Mouse (Mus musculus) frontal cortex, postnatal 14 days (tissue): Measurements from ENCODE around the gene Cant1.
"Not testable (repeated sequence)": the region's sequence is repeated elsewhere in the genome, so short reads cannot be mapped to it uniquely, and the experiment has no call there.

ENCODE experiments used
- DNase-seq, 2 experiments: peaks; one replicate each; pipeline ENCODE4 v3.0.0; 2022; ENCODE audit warnings: low spot score in 2 of 2

Cant1 gene

DNA sequence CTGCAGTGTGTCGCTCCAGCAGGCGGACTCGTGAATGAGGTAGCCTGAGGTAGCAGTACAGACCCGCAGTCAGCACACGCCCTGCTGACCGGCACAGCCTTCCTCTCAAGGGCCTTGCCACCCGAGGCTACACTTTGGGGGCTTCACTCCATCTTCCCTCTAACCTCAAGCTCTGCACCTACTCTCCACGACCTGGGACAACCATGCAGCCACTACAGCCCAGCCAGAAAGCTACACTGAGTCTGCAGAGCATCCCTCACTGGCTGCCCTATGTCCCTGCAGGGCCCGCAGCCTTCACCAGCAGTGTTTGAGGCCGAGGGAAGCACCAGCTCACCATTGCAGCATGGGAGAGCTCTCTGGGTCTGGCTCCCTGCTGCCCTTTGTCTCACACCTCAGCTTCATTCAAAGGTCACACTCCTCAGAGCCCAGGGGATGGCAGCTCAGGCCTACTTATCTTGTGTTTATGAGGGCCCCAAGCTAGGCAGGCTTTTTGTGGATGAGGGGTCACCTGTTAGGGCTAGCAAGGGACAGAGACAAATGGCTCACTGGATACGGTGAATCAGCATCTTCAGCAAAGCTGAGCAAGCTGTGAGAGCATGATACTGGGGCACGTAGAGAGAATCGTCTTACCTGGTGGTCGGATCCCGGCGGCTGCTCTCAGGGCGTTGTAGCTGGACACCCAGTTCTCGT lies 10.7 kb downstream of the Cant1 start:
- no peak for DNase-seq

DNA sequence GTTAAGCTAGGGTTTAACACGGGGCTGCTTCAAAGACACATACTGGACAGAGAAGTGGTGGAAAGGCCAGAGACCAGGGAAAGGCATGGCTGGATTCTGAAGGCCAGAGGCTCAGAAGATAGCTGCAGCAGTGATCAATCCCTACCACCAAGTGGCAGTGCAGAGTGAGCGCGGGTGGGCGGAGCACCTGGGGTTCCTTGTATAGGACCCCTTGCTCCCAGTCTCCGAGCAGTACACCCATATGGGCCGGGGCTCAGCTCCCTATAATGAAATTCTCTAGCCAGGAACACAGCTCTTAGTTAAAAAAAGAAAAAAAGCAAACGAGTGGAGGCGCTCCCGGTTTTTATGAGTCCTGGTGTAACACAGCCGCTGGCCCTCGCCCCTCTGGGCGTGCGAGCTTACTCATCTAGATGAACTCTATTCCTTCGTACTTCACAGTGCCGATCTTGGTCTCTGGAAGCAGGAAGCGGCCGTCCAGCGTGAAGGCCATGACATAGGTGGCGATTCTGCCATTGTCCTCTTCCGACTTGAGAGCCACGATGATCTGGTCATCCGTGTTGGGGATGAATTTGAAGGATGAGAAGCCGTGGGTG lies 11.5 kb downstream of the Cant1 start:
- no peak for DNase-seq

DNA sequence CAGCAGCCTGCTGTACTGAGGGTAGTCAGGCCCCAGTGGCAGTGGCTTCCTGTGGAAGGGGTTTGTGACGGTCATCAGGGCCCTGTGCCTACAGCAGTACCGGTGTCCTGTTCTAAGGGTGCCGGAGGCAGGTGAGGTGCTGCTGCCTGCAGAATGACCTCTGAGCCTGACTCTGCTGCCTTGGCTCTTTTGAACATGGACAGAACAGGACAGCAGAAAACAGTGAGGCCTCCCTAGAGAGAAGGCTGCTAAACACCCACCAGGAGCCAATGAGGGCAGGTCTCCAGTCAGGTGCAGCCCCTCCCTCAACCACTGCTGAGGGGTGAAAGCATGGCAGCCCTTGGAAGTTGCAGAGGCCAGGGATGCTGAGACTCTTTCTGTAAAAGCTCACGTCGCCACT lies 12.4 kb downstream of the Cant1 start:
- DNase-seq = no peak

DNA sequence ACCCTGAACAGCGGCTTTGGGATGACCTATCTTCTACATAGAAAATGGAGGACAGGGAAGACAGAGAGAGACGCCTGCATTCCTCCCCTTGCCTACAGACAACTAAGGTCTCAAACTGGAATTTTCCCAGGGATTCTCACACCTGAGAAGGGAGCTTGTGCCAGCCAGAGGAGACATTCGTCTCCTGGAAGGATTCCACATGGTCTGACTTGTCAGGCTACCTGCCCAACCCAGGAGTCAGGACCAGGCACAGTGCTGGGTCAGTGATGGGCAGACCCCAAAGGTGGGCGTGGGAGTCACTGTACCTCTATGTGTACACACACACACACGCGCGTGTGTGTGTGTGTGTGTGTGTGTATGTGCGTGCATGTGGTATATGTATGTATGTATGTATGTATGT lies 13.6 kb downstream of the Cant1 start:
- no peak for DNase-seq

DNA sequence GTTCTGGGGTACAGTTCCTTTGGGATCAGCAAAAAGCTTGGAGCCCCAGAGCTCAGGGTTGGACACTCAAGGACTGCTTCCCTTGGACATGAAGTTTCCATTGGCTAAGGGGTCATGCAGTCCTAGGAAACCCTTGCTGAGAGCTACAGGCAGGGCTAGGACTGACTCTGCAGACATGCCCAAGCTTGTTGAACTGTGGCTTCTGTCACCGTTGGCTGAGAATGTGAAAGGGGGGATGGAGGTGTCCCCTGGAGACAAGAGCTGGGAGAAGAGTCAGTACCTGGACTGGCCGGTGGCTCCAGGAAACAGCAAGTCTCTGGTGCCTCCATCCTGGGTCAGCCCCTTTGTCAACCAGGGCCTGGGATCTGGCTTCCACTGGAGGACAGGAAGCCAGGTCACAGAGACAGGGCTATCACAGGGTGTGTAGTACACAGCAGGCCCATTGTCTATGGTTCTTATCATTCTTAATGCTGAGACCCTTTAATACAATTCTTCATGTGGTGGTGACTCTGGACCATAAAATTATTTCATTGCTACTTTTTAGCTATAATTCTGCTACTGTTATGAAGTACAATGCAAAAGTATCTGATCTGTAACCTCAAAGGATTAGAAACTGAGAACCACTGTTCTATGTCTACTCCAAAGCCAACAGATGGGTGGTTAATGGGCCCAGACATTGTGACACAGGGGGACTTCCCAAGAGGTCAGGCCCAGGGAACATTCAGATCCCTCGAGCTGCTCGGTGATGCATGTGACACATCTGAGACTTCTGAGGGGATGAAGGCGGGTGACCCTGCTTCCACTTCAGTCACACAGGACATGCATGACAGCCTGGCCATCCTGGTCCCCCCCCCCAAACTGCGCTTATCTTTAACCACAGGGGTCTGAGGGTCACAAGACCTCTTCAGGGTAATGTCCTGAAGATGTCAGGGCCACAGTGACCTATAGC lies 14.7 kb downstream of the Cant1 start:
- no peak for DNase-seq

DNA sequence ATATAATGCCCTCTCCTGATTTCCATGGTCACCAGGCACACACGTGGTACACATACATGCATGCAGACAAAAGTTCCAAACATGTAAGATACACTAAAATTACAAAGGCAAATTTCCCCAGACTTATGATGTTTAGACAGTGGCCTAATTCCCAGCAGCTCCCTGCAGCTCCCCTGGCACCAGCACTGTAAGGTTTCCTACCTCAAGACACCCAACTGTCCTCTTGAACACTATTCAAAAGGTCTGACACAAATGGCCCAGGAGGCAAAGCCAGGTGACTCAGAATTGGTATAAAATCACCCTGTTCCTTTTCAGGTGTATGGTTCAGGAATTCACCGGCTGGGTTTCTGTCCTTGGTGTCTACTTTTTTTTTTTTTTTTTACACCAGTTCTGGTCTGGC lies 15.7 kb downstream of the Cant1 start:
- no peak for DNase-seq

DNA sequence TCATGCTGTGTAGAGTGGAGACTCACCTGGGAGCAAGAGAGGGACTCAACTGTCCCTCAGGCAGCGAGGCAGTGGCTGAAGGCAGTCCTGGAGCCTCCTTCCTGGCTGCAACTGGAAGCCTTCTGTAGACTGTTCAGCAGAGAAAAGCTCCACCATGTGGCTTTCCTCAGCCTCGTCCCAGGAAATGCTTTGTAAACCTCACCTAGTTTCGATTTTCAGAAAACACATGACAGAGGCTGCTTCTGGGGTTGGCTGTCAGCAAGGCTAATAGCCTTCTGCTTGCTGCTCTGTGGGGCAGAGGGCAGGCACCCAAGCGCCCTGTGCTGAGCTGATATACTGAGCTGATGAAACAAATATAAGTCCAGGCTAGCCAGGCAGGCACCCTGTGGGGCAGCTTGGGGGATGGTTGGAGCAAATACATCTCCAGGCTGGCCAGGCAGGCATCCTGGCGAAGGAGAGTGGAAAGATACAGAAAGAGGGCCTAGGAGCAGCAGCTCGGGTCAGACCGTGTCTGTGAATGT lies 17.1 kb downstream of the Cant1 start, which contains the start of gene Lgals3bp:
Gene Lgals3bp, minus strand, starts transcription at position 333 of the 521 bp plus-strand sequence.
- DNase-seq = no peak

DNA sequence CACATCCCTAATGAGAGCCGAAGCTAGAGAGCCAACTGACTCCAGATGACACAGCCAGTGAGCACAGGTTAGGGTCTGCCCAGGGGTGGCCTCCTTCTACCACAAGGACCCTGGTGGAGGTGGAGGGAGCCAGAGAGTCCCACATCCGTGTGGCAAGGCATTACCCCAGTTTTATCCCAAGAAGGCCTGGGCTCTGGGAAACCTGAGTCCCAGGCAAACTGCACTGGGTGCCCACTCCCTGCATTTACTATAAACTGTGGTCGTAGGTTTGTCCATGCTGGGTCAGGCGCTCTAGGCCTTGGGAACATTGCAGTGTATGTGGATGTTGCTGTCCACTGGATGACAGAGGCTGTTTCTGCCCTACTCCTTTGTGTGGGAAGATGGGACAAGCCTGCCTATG lies 17.7 kb downstream of the Cant1 start:
- no peak for DNase-seq

DNA sequence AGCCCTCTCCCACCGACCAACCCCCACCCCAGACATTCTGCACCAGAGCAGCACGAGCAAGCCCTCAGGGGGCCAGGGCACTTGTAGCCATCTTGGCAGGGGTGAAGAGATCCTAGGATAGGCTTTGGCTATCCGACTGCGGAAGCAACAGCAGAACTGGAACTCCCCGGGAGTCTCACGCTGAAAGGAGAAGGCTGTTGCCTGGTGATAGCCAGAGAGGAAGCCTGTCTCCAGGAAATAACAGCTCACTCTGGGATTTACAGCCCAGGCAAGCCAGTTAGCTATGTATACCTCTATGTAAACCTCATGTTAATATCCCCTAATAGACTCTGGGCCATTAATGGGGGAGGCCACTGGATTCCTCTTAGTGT lies 18.3 kb downstream of the Cant1 start:
- DNase-seq = no peak

DNA sequence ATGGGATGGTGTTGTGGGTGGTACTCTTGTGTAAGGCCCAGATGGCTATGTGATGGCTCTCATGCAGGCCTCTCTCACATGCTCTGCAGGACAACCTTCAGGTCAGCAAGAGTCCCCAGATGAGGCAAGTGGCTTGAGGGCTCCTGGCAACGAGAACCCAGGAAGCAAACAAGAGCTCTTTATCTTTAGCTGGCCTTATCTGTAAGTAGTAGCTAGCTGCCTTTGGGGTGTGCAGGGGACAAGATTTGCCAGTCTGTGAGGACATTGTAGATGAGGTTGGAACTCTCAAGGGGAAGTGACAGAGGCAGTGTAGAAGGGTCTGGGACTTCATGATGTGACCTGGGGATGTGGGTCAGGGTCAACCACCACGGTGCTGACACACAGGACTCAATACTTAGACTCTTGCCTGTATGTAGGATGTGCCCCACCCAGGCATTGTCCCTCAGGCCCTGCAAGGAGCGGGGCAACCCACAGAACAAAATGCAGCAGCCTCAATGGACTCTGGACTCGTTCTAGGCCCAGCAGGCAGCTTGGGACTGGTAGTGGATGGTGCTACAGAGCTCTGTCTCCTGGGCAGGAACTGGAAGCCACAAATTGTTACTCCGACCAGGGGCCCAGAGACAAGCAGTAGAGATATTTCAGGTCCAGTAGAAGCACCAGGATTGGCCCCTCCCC lies 18.9 kb downstream of the Cant1 start:
- DNase-seq = no peak

DNA sequence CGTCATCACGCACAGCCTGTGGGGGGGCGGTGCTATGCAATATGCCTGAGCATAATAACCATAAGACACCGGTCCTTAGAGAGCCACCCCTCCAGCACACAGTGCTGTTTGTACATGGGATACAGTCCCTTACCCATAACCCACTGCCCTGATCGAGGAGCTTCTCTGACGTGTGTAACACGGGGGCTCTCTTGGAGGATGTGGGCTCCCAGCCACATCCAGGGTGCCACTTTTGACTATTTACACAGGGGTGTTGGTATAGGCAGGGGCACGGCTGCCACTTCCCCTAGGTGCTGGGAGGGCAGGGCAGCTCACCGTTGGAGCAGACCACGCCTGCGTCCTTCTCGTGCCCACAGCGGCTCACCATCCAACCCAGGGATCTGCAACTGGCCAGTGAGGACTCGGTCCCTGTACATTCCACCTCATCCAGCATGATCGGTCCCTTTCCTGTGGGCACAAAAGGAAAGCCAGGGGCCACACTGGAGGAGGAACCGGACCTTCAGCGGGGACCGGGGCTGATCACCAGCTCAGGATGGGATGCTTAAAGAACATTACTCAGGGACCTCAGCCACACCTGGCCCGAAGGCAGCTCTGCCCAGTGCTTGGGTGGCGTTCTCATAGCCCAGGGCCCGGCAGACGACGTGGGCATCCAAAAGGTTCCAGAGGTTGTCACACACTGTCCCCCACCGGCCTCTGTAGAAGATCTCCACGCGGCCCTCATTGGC lies 20.9 kb downstream of the Cant1 start:
- DNase-seq = no peak

DNA sequence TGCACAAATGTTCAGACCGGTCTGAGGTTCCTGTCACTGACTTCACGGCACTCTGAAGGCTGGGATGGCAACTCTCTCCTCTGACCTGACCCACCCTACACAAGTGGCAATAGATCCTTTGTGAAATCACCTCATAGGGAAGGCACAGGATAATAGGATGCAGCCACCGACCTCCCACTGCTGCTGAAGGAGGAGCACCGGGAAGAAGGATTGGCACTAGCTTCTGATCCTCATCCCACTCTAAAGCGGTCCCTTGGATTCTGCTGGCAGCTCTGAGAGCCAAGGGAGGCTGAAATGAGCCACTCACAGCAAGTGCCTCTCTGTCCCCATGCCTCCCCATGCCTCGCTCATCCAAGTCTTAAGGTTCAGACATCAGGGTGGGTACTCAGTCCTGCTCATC lies 24.3 kb downstream of the Cant1 start:
- DNase-seq = no peak

DNA sequence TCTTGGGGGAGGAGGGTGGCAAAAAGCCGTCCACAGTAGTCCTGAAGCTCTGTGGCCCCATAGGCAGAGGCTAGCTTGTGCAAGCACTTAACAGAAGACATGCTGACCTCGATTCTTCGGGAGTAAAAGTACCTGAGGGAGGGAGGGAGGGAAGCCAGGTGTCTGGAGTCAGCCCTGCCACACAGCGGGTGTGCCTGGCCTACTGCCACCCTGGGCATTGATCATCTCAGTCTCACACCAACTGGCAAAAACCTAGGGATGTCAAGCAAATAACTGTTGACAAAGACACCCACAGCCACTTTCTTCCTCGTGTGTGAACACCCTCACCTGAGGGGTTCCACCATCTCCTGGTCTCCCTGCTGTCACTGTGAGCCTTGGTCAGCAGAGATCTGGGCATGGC lies 24.9 kb downstream of the Cant1 start:
- no peak for DNase-seq

DNA sequence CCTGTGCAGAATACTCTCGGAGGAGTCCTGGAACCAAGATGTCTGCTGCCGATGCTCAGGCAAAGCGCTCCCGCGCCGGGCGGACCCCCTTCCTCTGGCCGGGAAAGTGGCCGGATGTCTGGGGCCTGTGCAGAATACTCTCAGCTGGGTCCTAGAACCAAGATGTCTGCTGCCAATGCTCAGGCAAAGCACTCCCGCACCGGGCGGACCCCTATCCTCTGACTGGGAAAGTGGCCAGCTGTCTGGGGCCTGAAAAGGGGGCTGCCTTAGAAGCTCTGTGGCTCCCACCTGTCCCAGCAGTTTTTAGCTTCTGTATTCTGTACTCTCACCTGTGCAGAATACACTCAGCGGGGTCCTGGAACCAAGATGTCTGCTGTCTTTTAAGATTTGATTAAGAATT lies 31.1 kb downstream of the Cant1 start:
- not testable (repeated sequence) for DNase-seq

DNA sequence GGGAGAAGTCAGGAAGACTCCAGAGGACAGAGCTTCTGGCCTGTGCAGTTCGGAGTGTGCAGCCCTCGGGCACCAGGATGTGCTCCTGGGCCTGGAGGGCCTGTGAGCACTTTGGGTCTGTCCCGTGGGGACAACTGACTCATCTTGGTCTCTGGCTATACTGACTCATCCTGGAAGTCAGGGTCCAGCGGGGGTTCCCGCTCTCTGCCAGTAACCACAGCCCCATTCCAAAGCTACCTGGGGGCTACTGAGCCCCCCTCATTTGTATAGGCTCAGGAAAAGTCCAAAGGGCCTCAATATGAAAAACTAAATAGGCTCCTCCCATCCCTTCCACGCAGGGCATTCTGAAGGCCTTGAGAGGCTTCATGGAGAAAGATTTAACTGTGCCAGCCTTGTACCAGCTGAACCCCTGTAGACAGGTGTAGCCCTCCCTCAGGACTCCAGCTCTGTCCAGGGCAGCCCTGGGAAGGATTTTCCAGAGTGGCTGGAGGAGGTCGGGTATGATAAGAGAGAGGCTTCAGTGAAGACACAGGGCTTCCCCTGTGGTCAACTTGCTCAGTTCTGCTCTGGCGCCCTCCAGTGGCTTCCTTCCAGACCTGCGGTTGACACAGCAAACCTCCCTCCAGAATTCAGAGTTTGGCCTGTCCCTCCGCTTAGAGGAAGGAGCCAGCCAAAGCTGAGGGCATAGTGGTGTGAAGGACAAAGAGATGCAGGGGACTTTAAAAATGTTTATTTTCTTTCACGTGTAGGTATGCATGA lies 39.5 kb downstream of the Cant1 start:
- DNase-seq = peak; percentile 60 to 80

DNA sequence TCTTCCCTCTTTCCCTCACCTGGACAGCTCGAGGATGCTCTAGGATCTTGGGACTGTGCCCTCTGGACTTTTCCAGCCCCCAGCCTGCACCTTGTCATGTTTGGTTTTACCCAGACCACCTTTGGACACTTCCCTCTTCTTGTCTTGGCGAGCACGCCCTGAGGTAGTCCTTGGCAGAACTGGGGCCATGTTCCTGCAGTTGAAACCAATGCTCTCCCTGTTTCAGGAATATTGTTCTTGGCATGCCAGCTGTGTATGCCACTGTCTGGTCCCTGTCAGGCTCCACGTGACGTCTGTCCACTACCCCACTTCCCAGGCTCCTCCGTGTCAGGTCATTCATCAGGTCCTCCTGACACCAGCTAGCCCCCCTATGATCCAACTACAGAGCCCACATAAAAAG lies 40.2 kb downstream of the Cant1 start:
- DNase-seq = no peak

DNA sequence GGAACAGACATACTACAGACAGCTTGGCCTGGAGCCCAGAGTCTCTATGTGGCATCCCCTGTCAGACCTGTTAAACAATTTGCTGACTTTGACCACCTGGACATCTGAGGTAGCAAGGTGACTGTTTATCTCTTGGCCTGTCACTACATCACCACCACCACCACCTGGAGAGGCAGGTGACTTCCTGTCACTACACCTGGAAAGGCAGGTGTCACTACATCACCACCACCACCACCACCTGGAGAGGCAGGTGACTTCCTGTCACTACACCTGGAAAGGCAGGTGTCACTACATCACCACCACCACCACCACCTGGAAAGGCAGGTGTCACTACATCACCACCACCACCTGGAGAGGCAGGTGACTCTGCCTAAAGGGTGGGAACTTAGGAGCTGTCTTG lies 42.6 kb downstream of the Cant1 start:
- not testable (repeated sequence) for DNase-seq

DNA sequence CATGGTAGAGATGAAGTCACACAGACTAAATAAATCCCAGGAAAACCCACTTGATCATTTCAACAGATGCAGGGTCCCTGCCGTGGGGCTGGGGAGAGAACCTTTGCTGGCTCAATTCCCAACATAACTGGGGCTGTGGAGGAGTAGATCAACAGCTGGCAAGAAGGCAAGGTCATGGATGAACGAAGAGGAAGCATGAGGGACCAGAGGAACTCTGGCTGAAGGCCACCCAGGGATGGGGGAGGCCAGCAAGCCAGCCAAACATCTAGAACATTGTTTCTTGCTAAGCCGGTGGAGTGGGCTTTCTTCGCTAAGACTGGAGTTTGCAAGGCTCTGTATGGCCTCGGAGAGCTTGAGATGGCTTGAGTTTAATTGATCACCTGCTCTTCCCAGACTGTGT lies 43.0 kb downstream of the Cant1 start:
- no peak for DNase-seq

DNA sequence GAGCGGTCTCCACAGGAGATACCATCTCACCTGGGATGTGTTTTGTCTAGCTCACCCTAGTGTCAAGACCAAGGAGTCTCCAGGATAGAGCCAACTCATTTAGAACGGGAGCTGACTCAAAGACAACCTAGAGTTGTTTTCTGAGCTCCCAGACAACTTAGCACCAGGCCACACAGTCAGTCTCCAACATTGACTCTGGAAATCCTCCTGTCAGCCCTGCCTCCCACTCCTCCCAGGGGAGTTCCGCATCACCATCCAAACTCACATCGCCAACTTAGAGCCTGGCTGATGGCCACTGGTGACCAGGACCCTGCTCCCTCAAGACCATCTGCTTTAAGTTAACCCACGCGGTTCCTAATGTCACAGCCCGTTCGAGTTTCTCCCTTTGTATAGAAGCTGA lies 43.4 kb downstream of the Cant1 start:
- DNase-seq = no peak

DNA sequence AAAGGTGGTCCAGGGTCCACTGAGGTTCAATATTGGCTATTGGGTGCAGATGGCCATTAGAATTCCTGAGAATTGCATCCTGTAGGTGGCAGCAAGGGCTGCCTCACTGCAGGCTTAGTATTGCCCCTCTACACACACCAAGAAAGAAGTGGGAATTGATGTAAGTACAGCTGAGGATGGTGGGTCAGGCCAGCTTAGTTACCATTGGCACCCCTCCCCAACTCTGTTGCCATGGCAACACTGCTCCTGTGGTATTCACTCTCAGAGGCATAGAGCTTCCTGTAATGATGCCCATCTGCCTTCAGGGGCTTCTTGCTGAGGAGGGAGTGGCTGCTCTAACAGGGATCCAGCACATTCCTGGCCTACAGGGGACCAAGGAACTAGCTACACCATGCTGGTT lies 43.9 kb downstream of the Cant1 start:
- no peak for DNase-seq

DNA sequence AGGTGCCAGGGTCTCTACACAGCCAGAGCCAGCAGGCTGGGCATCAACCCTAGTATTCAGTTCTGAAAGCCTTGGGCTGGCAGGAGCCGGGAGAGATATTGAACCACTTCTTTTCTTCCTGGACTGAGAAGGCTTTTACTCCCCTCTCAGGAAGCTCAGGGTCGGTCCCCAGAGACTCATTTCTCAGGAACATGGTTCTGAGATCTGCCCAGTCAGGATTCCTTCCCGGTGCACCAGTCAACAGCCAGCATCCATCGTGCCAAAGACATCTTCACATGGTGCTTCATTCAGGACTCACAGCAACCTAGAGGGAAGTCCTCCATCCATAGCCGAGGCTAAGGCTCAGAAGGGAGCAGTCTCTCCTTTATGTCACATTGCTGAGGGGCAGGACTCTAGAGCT lies 44.4 kb downstream of the Cant1 start:
- no peak for DNase-seq
